Mouse (Mus musculus) bone marrow macrophage, adult 2 months (primary cell): ENCODE measurements around the gene Dupd1. TPM values are rescaled to one million over a fixed set of nuclear protein-coding genes. Genes with fewer than 3 reads are reported as not detected.
"Not testable (repeated sequence)": the region's sequence is repeated elsewhere in the genome, so short reads cannot be mapped to it uniquely, and the experiment has no call there.

ENCODE experiments used
- H3K27ac ChIP-seq: 2 replicates; pipeline ENCODE4 v1.5.1; 2012; ENCODE audit warnings: low read depth, low read length; ENCODE audit not compliant: insufficient read depth
- H3K4me1 ChIP-seq: 2 replicates; pipeline ENCODE4 v1.6.1; 2012; ENCODE audit warnings: low read length; ENCODE audit not compliant: control insufficient read depth, insufficient read depth
- H3K4me3 ChIP-seq: 2 replicates; pipeline ENCODE4 v1.5.1; 2012; ENCODE audit warnings: mild to moderate bottlenecking, low read length, moderate library complexity; ENCODE audit not compliant: insufficient read depth
- CTCF ChIP-seq: IDR thresholded peaks from 2 replicates; pipeline ENCODE4 v1.5.1; 2012; ENCODE audit warnings: low read depth, mild to moderate bottlenecking, low read length, moderate library complexity
- POLR2A ChIP-seq: IDR thresholded peaks from 2 replicates; pipeline ENCODE4 v1.6.1; 2012; ENCODE audit warnings: mild to moderate bottlenecking, low read depth, low read length, borderline replicate concordance
- polyA plus RNA-seq: library from polyadenylated mRNA; stranded (reverse); fragments of >200 nt; gene quantifications from 2 replicates; pipeline ENCODE4 v1.2.4, GENCODE M21; 2012; ENCODE audit not compliant: missing spikeins, insufficient read depth, insufficient read length

Dupd1 gene
- polyA plus RNA-seq, 1 experiment: not detected

DNA sequence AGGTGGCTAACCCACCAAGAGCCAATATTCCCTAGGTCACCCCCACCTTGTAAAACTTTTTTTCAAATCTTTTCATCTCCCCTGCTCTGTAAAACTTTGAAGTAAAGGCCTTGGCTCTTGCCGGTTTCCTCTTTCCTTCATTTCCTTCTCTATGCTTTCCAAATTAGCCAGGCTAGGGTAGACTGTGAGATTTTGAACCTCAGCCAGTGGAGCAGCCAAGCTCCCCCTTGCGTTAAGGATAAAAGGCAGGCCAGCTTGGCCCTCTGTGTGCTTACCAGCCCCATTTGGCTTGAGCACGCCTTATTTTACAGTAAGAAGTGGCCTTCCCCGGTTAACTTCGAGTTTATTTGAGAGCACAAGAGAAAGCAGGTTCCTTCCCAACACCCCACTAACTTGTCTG is 39.9 kb downstream of the Dupd1 start:
- no peak overlapping the region for H3K4me3 ChIP-seq
- TF ChIP-seq POLR2A (no peak), CTCF (no peak)
- no peak overlapping the region for H3K27ac ChIP-seq
- H3K4me1 ChIP-seq: peaks cover 36% of the 10 kb centered on the region

DNA sequence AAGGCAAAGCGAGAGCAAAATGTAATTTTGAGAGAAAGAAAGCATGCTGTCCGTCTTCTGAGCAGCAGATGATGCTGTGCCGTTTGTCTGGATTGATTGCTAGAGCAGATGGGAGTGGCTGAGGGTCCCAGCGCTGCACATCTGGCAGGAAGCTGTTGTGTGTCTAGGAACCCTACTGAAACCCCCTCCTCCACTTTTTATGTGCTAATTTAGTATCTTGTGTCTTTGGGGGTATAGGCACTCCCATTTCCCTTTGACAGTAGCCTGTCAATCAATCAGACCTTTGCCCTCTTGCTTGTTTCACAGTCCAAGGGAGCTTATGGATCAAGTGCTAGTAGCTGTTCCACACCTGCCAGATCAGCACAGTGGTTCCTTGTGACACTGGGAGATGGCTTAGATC is 41.3 kb downstream of the Dupd1 start:
- Histone ChIP-seq H3K4me1 (peaks cover 34% of the 10 kb centered on the region), H3K27ac (peak overlapping the region; percentile 35; the same call in 1 of the 2 replicates), H3K4me3 (no peak overlapping the region)
- TF ChIP-seq CTCF (no peak), POLR2A (no peak)

DNA sequence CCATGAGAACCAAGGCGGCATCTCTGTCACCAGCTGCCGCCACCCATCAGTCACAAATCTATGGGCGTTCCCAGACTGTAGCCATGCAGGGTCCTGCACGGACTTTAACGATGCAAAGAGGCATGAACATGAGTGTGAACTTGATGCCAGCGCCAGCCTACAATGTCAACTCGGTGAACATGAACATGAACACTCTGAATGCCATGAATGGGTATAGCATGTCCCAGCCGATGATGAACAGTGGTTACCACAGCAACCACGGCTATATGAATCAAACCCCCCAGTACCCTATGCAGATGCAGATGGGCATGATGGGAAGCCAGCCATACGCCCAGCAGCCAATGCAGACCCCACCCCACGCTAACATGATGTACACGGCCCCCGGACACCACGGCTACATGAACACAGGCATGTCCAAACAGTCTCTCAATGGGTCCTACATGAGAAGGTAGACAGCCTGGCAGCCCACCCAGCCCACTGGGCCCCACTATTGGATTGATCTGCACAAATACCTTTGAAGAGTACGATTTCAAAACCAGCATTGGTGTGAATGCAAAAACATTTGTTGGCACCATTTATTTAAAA is 43.9 kb downstream of the Dupd1 start:
- not testable (repeated sequence) for H3K4me3 ChIP-seq, H3K27ac ChIP-seq
- H3K4me1 ChIP-seq: peaks cover 36% of the 10 kb centered on the region

DNA sequence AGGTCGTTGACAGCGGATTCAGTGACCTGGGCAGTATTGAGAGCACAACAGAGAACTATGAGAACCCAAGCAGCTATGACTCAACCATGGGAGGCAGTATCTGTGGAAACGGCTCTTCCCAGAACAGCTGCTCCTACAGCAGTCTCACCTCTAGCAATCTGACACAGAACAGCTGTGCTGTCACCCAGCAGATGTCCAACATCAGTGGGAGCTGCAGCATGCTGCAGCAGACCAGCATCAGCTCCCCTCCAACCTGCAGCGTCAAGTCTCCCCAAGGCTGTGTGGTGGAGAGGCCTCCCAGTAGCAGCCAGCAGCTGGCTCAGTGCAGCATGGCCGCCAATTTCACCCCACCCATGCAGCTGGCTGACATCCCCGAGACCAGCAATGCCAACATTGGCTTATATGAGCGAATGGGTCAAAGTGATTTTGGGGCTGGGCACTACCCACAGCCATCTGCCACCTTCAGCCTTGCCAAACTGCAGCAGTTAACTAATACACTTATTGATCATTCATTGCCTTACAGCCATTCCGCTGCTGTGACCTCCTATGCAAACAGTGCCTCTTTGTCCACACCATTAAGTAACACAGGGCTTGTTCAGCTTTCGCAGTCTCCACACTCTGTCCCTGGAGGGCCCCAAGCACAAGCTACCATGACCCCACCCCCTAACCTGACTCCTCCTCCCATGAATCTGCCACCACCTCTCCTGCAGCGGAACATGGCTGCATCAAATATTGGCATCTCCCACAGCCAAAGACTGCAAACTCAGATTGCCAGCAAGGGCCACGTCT is 44.5 kb downstream of the Dupd1 start:
- Histone ChIP-seq H3K4me3 (no peak overlapping the region), H3K27ac (no peak overlapping the region), H3K4me1 (peaks cover 30% of the 10 kb centered on the region)
- TF ChIP-seq POLR2A: no peak
- no peak for TF ChIP-seq CTCF

DNA sequence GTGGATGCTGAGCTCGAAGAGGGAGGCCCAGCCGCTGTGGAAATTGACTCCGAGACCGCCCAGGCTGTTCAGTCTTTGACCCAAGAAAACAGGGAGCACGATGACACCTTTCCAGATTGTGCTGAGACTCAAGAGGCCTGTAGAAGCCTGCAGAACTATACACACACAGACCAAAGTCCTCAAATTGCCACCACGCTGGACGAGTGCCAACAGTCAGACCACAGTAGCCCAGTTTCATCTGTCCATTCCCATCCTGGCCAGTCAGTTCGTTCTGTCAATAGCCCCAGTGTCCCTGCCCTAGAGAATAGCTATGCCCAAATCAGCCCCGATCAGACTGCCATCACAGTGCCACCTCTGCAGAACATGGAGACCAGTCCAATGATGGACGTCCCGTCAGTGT is 45.2 kb downstream of the Dupd1 start:
- TF ChIP-seq POLR2A: no peak
- TF ChIP-seq CTCF: no peak
- Histone ChIP-seq H3K27ac (no peak overlapping the region), H3K4me1 (peaks cover 25% of the 10 kb centered on the region), H3K4me3 (no peak overlapping the region)

DNA sequence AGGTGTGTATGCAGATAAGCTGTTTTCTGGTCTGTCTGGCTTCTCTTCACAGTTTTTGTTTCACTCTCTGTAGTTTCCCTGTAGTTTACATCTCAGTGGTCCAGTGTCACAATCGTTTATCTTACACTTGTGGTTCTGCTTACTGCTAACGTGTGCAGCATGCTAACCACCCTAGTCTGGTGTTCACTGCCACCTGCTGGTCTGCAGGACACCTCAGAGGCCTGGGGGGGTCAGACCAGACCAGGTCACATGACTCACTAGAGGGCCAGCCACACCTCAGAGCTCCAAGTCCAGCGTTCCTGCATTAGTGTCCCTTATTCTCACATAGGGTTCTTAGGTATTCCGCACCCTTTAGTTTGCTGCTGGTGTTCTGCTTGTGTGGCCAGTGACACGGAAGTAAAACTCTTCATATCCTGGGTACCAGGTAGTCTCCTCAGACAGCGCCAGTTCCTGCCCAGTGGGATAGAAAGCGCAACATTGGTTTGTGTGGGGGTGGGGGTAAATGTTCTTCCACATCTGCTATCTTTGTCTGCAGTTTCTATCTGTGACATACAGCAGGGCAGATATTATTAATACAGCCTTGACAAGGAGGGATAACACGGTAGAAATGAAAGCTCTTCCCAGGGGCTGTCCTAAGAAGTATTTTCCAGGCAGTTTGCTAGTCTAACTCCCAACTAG is 51.8 kb downstream of the Dupd1 start:
- Histone ChIP-seq H3K4me3 (no peak overlapping the region), H3K4me1 (peaks cover 8% of the 10 kb centered on the region), H3K27ac (no peak overlapping the region)
- no peak for TF ChIP-seq POLR2A
- no peak for TF ChIP-seq CTCF

DNA sequence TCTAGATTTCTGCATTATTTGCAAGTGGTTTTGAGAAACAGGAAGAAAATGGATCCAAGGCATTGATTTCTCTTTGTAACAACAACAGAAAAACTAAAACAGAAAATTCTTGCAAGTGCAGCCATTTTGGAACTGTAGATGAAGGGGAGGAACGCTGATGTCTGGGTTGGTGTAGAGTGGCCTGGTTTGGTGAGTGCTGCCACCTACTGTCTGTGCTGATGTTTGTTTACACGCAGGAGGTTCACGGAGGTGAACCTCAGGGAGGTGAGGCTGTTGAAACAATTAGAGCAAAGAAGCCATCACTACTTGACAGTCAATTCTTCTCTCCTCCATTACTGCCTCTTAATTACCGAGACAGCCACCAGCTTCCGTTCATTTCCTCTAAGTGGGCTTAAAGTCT is 54.7 kb downstream of the Dupd1 start:
- peak; percentile 43 for TF ChIP-seq CTCF
- TF ChIP-seq POLR2A: no peak
- Histone ChIP-seq H3K4me3 (no peak overlapping the region), H3K4me1 (peaks cover 7% of the 10 kb centered on the region), H3K27ac (no peak overlapping the region)

DNA sequence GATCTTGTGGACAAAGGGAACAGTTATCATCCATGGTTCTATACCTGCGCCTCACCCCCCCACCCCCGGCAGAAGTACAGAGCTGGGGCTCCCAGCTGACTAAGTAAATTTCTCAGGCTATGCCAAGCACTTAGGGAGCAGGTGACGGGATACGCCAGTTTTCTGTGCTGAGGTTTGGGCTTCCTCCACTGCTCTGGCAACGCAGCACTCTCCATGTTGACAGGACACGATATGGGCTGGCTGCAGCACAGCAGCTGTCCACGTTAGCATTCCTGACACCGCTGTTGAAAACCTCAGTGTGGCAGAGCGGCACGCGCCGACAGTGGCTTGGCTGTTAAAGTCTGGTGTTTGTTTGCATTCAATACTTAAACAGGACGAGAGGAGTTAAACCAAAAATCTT is 55.2 kb downstream of the Dupd1 start:
- no peak for TF ChIP-seq POLR2A
- TF ChIP-seq CTCF: no peak

DNA sequence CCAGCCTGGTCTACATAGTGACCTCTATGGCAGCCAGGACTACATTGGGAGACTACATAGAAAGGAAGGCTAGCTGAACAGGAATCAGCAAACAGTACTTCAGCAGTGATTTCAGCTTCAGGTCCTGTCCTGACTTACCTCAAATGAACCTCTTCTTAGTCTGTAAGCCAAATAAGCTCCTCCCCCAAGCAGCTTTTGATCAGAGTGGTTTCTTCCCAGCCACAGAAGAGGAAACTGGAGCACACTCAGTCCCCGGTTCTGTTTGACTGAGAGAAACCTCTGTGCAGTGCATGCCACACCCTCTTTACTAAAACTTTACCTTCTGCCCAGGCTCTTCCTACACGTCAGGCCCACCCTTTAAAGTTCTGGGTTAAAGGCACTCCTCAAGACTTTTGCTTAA is 60.6 kb downstream of the Dupd1 start:
- TF ChIP-seq CTCF: no peak
- no peak for TF ChIP-seq POLR2A
- Histone ChIP-seq H3K4me3 (no peak overlapping the region), H3K4me1 (peaks cover 14% of the 10 kb centered on the region), H3K27ac (no peak overlapping the region)

More for the DNA sequence above, 55.2 kb downstream of the Dupd1 start:
- Histone ChIP-seq H3K27ac (no peak overlapping the region), H3K4me1 (peaks cover 12% of the 10 kb centered on the region), H3K4me3 (no peak overlapping the region)

DNA sequence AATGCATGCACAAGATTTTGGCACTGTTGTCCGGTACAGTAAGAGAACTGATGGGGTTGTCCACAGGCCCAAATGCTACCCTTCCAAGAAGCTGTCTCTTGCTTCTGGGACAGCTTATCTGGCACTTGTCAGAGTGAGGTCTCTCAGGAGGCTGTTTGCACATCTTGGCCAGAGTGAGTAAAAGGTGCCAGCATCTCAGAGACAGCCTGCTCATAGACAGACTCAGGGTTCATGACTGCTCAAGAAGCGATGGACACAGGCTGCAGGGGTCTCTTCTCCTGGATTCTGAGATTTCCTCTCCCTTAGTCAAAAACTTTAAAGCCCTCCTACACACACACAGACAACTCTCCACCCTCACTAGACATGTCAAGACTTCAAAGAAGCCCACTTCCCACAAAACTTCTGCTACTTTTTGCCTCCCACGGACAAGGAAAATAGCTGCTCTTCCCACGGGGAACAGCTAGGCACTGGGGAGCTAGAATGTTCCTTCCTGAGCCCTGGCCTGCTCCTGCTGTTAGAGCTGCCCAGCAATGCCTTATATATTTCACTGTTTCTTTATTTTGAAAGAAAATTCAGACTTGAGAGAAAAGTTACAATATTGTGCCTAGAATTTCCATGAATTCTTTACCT is 73.5 kb downstream of the Dupd1 start:
- TF ChIP-seq POLR2A (no peak), CTCF (no peak)
- no peak overlapping the region for H3K27ac ChIP-seq
- H3K4me1 ChIP-seq: no peaks in the 10 kb centered on the region
- H3K4me3 ChIP-seq: no peak overlapping the region
